Mouse (Mus musculus) heart, embryonic 11.5 days (tissue): Measurements from ENCODE around the gene Dnajc7. TPM values are rescaled to one million over a fixed set of nuclear protein-coding genes. Genes with fewer than 3 reads are reported as not detected.

Experiments
- ATAC-seq: fragments of 200-750 bp; cut with Nextera tagmentation; replicated peaks from 2 replicates; pipeline ENCODE4 v1.8.0; 2017; ENCODE audit warnings: moderate library complexity; ENCODE audit not compliant: insufficient number of reproducible peaks, low FRiP score, low TSS enrichment
- H3K27ac ChIP-seq: fragments of 300-500 bp; sonication (generic); 2 replicates; pipeline ENCODE4 v1.5.1; 2014; ENCODE audit warnings: mild to moderate bottlenecking, low read depth, low read length
- H3K27me3 ChIP-seq: fragments of 300-500 bp; sonication (generic); 2 replicates; pipeline ENCODE4 v1.6.1; 2014; ENCODE audit warnings: mild to moderate bottlenecking, low read length, mixed read lengths; ENCODE audit not compliant: control insufficient read depth, insufficient read depth
- H3K36me3 ChIP-seq: fragments of 300-500 bp; sonication (generic); 2 replicates; pipeline ENCODE4 v1.6.1; 2014; ENCODE audit warnings: mild to moderate bottlenecking, low read length, moderate library complexity, mixed read lengths; ENCODE audit not compliant: control insufficient read depth, insufficient read depth
- H3K4me1 ChIP-seq: fragments of 300-500 bp; sonication (generic); 2 replicates; pipeline ENCODE4 v1.6.1; 2014; ENCODE audit warnings: low read length; ENCODE audit not compliant: control insufficient read depth, insufficient read depth
- H3K4me2 ChIP-seq: fragments of 300-500 bp; sonication (generic); 2 replicates; pipeline ENCODE4 v1.6.1; 2014; ENCODE audit warnings: mild to moderate bottlenecking, moderate library complexity
- H3K4me3 ChIP-seq: fragments of 300-500 bp; sonication (generic); 2 replicates; pipeline ENCODE4 v1.5.1; 2014; ENCODE audit warnings: low read depth, low read length
- H3K9ac ChIP-seq: fragments of 300-500 bp; sonication (generic); 2 replicates; pipeline ENCODE4 v1.6.1; 2014; ENCODE audit warnings: mild to moderate bottlenecking, low read depth, low read length, moderate library complexity
- H3K9me3 ChIP-seq: fragments of 300-500 bp; sonication (generic); replicated peaks from 2 replicates; pipeline ENCODE4 v1.6.1; 2016; ENCODE audit warnings: low read length; ENCODE audit not compliant: control insufficient read depth
- WGBS: fragments of 180-500 bp; shearing (Covaris S2); extraction: QIAGEN DNeasy Blood & Tissue Kit; methylation state at CpG from one replicate; pipeline ENCODE4 v1.1.7; 2014; ENCODE audit not compliant: insufficient replicate concordance; 5-methylcytosine and 5-hydroxymethylcytosine counted together
- polyA plus RNA-seq: library from polyadenylated mRNA; unstranded; fragments of >200 nt; fragmentation: Nextera tagmentation; extraction: Ambion mirVana; gene quantifications from 2 replicates; pipeline ENCODE4 v1.2.1, GENCODE M21; 2014

The Dnajc7 gene
- polyA plus RNA-seq, 1 experiment from 2014 or later, result 69.4 TPM

DNA sequence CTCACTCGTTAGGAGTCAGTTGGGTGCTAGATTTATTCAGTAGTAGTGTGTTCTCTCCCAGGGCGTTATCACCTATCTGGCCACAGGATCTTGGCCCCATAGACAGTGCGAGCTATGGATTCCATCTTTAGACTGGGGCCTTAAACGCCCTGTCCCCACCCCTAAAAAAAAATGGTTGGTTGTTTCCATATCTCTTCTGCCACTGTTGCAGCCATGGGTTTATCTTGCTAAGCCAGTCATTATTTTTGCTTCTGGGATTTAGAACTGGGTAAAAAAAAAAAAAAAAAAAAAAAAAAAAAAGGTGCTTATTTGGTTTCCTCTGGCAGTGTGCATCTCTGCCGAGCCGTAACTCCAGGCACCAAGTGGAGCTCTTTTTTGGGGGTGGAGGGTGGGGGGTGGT lies 55.3 kb downstream of the Dnajc7 start:
- Histone ChIP-seq H3K27me3 (no peaks in the 10 kb centered on the region), H3K27ac (no peak overlapping the region), H3K9me3 (no peaks in the 10 kb centered on the region), H3K9ac (no peak overlapping the region), H3K4me3 (no peak overlapping the region), H3K4me1 (no peaks in the 10 kb centered on the region), H3K4me2 (no peak overlapping the region), H3K36me3 (no peaks in the 10 kb centered on the region)
- ATAC-seq, result no peak
- 73% methylated on average over 6 of the region's 6 CpGs for WGBS

DNA sequence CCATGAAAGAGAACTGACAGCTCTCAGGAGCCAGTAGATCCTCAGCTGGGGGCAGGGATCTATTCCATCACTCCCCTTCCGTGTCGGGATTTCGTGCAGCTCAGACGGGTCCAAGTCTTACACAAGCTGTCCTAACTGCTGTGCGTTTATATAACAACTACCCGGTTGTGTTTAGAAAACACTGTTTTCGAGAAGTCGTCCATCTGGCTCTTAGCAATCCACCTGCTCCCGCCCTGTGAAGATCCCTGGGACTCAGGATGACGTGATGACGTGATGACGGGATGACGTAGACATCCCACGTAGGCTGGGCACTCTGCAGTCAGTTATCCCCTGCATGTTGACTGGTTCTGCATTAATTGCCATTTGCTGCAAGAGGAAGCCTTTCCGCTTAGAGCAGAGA lies 55.7 kb downstream of the Dnajc7 start:
- ATAC-seq, result no peak
- H3K27me3 ChIP-seq, result no peaks in the 10 kb centered on the region
- WGBS, result 69% methylated on average over 15 of the region's 15 CpGs
- no peak overlapping the region for H3K27ac ChIP-seq
- H3K4me1 ChIP-seq, result no peaks in the 10 kb centered on the region
- H3K9ac ChIP-seq, result no peak overlapping the region
- H3K9me3 ChIP-seq, result no peaks in the 10 kb centered on the region
- no peak overlapping the region for H3K4me3 ChIP-seq
- H3K4me2 ChIP-seq, result no peak overlapping the region
- no peaks in the 10 kb centered on the region for H3K36me3 ChIP-seq

DNA sequence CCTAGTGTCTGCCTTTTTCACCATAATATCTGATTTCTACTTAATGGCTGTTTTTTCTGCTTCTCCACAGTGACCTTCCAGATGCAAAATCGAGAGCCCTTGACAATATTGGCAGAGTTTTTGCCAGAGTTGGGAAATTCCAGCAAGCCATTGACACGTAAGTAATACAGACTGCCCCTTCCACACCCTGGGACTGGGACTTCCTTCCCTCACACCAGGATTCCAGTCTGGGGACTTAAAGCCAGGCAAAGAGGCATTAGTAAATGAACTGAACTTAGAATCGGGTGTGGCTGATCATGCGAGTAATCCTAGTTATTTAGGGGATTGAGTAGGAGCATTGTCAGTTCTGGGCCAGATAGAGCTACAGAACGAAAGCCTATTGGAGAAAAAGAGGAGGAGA lies 58.2 kb downstream of the Dnajc7 start:
- no peaks in the 10 kb centered on the region for H3K9me3 ChIP-seq
- H3K36me3 ChIP-seq, result no peaks in the 10 kb centered on the region
- H3K4me2 ChIP-seq, result no peak overlapping the region
- H3K4me3 ChIP-seq, result no peak overlapping the region
- no peaks in the 10 kb centered on the region for H3K27me3 ChIP-seq
- WGBS, result 60% methylated on average over 5 of the region's 5 CpGs
- no peak for ATAC-seq
- no peak overlapping the region for H3K9ac ChIP-seq
- no peaks in the 10 kb centered on the region for H3K4me1 ChIP-seq
- no peak overlapping the region for H3K27ac ChIP-seq

DNA sequence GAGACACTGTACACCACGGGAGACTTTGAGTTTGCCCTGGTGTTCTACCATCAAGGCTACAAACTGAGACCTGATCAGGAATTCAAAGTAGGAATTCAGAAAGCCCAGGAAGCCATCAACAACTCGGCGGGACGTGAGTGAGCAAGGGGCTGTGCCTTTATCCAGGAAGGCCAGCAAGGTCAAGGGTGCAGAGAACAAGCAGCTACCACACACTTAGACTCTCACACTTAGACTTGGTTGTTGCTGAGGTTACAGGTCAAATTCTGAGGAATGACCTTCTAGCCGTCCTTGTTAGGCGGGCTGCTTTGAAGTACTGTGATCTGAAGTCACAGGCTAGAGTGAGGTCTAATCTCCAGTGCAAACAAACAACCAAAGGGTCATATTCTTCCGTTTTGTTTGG lies 60.5 kb downstream of the Dnajc7 start:
- Histone ChIP-seq H3K9me3 (no peaks in the 10 kb centered on the region), H3K27ac (no peak overlapping the region), H3K9ac (no peak overlapping the region), H3K4me1 (no peaks in the 10 kb centered on the region), H3K4me3 (no peak overlapping the region), H3K36me3 (no peaks in the 10 kb centered on the region), H3K27me3 (no peaks in the 10 kb centered on the region), H3K4me2 (no peak overlapping the region)
- no peak for ATAC-seq
- 32% methylated on average over 7 of the region's 7 CpGs for WGBS

DNA sequence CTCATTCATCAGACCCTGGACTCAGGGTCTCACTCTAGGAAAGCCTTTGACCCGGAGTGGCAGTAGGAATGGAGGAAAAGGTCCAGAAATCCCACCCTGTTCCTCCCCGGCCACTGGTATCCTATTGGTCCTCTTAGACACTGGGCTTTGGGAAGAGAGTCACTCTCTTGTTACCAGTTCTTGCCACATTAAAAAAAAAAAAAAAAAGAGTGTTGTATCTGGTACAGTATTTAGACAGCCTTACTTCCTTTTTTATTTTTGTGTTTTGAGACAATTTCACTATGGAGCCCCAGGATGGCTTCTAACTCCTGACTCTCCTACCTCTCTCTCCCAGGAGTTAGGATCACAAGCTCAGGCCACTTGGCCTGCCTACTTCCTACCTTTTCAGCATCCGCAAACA lies 62.4 kb downstream of the Dnajc7 start:
- H3K9me3 ChIP-seq, result no peaks in the 10 kb centered on the region
- no peaks in the 10 kb centered on the region for H3K4me1 ChIP-seq
- WGBS, result 72% methylated on average over 3 of the region's 3 CpGs
- no peak for ATAC-seq
- H3K9ac ChIP-seq, result no peak overlapping the region
- H3K27me3 ChIP-seq, result no peaks in the 10 kb centered on the region
- H3K36me3 ChIP-seq, result no peaks in the 10 kb centered on the region
- no peak overlapping the region for H3K4me3 ChIP-seq
- no peak overlapping the region for H3K4me2 ChIP-seq
- H3K27ac ChIP-seq, result no peak overlapping the region

DNA sequence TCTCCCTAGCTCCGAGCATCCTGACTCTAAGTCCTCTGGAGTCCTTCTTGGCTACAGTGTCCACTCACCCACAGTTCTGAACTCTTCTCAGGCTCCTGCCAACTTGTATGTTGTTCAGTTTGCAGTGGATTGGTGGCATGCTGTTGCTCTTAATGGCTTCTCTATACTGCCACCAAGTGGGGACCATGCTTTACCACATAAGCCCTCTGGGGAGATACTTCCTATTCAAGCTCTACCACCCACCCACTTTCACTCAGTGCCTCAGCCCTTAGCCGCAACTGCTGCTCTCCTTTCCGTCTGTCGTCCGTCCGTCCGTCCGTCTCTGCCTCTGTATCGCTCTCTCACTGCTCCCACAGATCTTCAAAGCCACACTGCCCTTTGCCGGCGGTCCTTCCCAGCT lies 64.4 kb downstream of the Dnajc7 start:
- Histone ChIP-seq H3K4me3 (peak overlapping the region; percentile 29), H3K9ac (peak overlapping the region; percentile 59; the same call in 1 of the 2 replicates), H3K9me3 (no peaks in the 10 kb centered on the region), H3K27me3 (no peaks in the 10 kb centered on the region), H3K4me1 (no peaks in the 10 kb centered on the region), H3K36me3 (no peaks in the 10 kb centered on the region), H3K4me2 (peak overlapping the region; percentile 59), H3K27ac (no peak overlapping the region)
- 19% methylated on average over 11 of the region's 11 CpGs for WGBS
- ATAC-seq, result no peak

DNA sequence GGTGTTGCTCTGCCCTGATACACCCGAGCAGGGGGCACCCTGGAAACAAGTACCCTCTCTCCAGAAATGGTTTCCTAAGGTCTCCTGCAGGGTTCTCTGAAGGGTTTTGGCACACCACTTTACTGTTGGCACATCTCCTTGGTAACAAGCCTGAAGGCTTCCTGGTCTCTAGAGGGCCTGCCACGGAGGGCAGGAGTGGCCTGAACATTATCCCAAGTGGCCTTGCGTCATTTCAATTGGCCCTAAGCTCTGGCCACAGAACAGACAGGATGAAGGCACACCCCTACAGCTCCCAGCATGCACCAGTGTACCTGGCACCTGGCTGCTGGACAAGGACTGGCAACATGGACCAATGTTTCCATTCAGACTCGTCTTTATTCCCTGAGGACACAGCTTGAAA lies 67.1 kb downstream of the Dnajc7 start:
- H3K4me1 ChIP-seq, result no peaks in the 10 kb centered on the region
- ATAC-seq, result no peak
- H3K27ac ChIP-seq, result no peak overlapping the region
- H3K4me3 ChIP-seq, result no peak overlapping the region
- H3K9ac ChIP-seq, result no peak overlapping the region
- no peaks in the 10 kb centered on the region for H3K36me3 ChIP-seq
- 76% methylated on average over 4 of the region's 4 CpGs for WGBS
- H3K27me3 ChIP-seq, result no peaks in the 10 kb centered on the region
- H3K9me3 ChIP-seq, result no peaks in the 10 kb centered on the region
- H3K4me2 ChIP-seq, result no peak overlapping the region

DNA sequence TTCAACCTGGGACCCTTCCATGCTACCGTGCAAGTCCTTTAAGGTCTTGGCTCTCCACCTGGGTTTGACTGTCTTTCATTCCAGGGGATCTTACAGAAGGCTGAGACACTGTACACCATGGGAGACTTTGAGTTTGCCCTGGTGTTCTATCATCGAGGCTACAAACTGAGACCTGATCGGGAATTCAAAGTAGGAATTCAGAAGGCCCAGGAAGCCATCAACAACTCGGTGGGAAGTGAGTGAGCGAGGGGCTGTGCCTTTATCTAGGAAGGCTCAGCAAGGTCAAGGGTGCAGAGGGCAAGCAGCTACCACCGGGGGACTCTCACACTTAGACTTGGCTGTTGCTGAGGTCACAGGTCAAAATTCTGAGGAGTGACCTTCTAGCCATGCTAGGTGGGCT lies 69.9 kb downstream of the Dnajc7 start:
- Histone ChIP-seq H3K4me3 (no peak overlapping the region), H3K4me1 (no peaks in the 10 kb centered on the region), H3K27ac (no peak overlapping the region), H3K9ac (no peak overlapping the region), H3K27me3 (no peaks in the 10 kb centered on the region), H3K4me2 (no peak overlapping the region), H3K9me3 (no peaks in the 10 kb centered on the region), H3K36me3 (no peaks in the 10 kb centered on the region)
- WGBS, result 56% methylated on average over 6 of the region's 6 CpGs
- ATAC-seq, result no peak

DNA sequence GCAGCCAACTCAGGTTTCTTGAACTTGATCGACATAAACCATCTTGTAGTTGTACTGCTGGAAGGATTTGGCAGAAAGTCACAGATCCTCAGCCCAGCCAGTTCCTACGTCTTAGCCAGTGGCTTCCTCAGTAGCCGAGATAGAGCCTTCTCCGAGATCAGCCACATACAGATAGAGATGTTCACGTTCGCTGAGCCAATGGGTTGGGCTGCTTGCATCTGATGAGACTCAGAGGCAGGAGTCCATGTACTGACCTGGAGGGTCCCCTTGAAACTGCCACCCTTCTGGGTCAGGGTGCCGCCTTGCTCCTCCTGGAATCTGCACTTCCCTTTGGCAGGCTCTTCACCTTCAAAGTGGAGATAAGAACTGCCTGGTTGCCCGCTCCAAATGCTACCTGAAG lies 70.5 kb downstream of the Dnajc7 start:
- H3K4me1 ChIP-seq, result no peaks in the 10 kb centered on the region
- H3K27me3 ChIP-seq, result no peaks in the 10 kb centered on the region
- H3K4me2 ChIP-seq, result no peak overlapping the region
- 68% methylated on average over 8 of the region's 8 CpGs for WGBS
- H3K4me3 ChIP-seq, result no peak overlapping the region
- H3K9ac ChIP-seq, result no peak overlapping the region
- H3K27ac ChIP-seq, result no peak overlapping the region
- no peaks in the 10 kb centered on the region for H3K36me3 ChIP-seq
- H3K9me3 ChIP-seq, result no peaks in the 10 kb centered on the region
- no peak for ATAC-seq
